Mouse (Mus musculus) limb, embryonic 10.5 days (tissue): ENCODE measurements at regions not wholly inside any gene's neighbourhood (a gene's known extent, or its start where the extent isn't known, plus 50 kb on each side); places are given as distances from the start of the nearest gene placed in this dataset.

ENCODE experiments used
- DNase-seq: peaks from one replicate; pipeline ENCODE4 v3.0.0-alpha.2; 2017; ENCODE audit warnings: low spot score
- H3K27ac ChIP-seq: fragments of 300-500 bp; sonication (generic); 2 replicates; pipeline ENCODE4 v1.5.1; 2016; ENCODE audit warnings: mild to moderate bottlenecking
- H3K27me3 ChIP-seq: fragments of 300-500 bp; sonication (generic); 2 replicates; pipeline ENCODE4 v1.6.1; 2016; ENCODE audit warnings: low read depth, mild to moderate bottlenecking; ENCODE audit not compliant: poor library complexity, severe bottlenecking
- H3K36me3 ChIP-seq: fragments of 300-500 bp; sonication (generic); 2 replicates; pipeline ENCODE4 v1.6.1; 2016; ENCODE audit warnings: mild to moderate bottlenecking, moderate library complexity
- H3K4me1 ChIP-seq: fragments of 300-500 bp; sonication (generic); 2 replicates; pipeline ENCODE4 v1.6.1; 2016
- H3K4me3 ChIP-seq: fragments of 300-500 bp; sonication (generic); 2 replicates; pipeline ENCODE4 v1.5.1; 2016; ENCODE audit warnings: mild to moderate bottlenecking, moderate library complexity
- H3K9me3 ChIP-seq: fragments of 300-500 bp; sonication (generic); replicated peaks from 2 replicates; pipeline ENCODE4 v1.6.1; 2016; ENCODE audit warnings: mild to moderate bottlenecking
- WGBS: fragments of 180-500 bp; shearing (Covaris S2); methylation state at CpG from one replicate; pipeline ENCODE4 v1.1.7; 2016; 5-methylcytosine and 5-hydroxymethylcytosine counted together

- Histone ChIP-seq H3K9me3 (no peaks in the 10 kb centered on the region), H3K36me3 (no peaks in the 10 kb centered on the region), H3K4me3 (no peak overlapping the region), H3K27me3 (peaks cover 16% of the 10 kb centered on the region; the same call in 1 of the 2 replicates), H3K27ac (no peak overlapping the region), H3K4me1 (0 out of 2 replicates have a peak, but pooled peaks cover 4% of the 10 kb centered on the region)
- 80% methylated on average over 1 of the region's 1 CpGs for WGBS
- no peak for DNase-seq
Measured at GRCm38 (mm10) chr5:76052782-76053181, 74.5 kb upstream of the Kdr start.

- Histone ChIP-seq H3K27me3 (peaks cover 16% of the 10 kb centered on the region; the same call in 1 of the 2 replicates), H3K4me3 (no peak overlapping the region), H3K27ac (no peak overlapping the region), H3K4me1 (0 out of 2 replicates have a peak, but pooled peaks cover 4% of the 10 kb centered on the region), H3K36me3 (no peaks in the 10 kb centered on the region), H3K9me3 (no peaks in the 10 kb centered on the region)
- 91% methylated on average over 2 of the region's 2 CpGs for WGBS
- no peak for DNase-seq
Measured at GRCm38 (mm10) chr5:76051658-76052057, 73.4 kb upstream of the Kdr start.

- Histone ChIP-seq H3K27ac (no peak overlapping the region), H3K4me1 (0 out of 2 replicates have a peak, but pooled peaks cover 4% of the 10 kb centered on the region), H3K9me3 (no peaks in the 10 kb centered on the region), H3K4me3 (no peak overlapping the region), H3K27me3 (peaks cover 8% of the 10 kb centered on the region; the same call in 1 of the 2 replicates), H3K36me3 (no peaks in the 10 kb centered on the region)
- no peak for DNase-seq
- 83% methylated on average over 9 of the region's 9 CpGs for WGBS
Measured at GRCm38 (mm10) chr5:76048103-76048874, 70.0 kb upstream of the Kdr start.

- 0 out of 2 replicates have a peak, but pooled peaks cover 4% of the 10 kb centered on the region for H3K4me1 ChIP-seq
- 80% methylated on average over 14 of the region's 14 CpGs for WGBS
Measured at GRCm38 (mm10) chr5:76043521-76044510, 65.6 kb upstream of the Kdr start.

GRCm38 (mm10) chr5:76040454-76041203, 62.4 kb upstream of the Kdr start:
- DNase-seq: no peak
- no peaks in the 10 kb centered on the region for H3K9me3 ChIP-seq
- no peak overlapping the region for H3K27ac ChIP-seq
- H3K4me3 ChIP-seq: no peak overlapping the region
- 71% methylated on average over 10 of the region's 10 CpGs for WGBS
- no peaks in the 10 kb centered on the region for H3K36me3 ChIP-seq
- no peaks in the 10 kb centered on the region for H3K27me3 ChIP-seq
- no peaks in the 10 kb centered on the region for H3K4me1 ChIP-seq

More at GRCm38 (mm10) chr5:76043521-76044510, 65.6 kb upstream of the Kdr start:
- H3K4me3 ChIP-seq: no peak overlapping the region
- no peaks in the 10 kb centered on the region for H3K36me3 ChIP-seq
- no peaks in the 10 kb centered on the region for H3K9me3 ChIP-seq
- H3K27ac ChIP-seq: no peak overlapping the region
- H3K27me3 ChIP-seq: no peaks in the 10 kb centered on the region
- no peak for DNase-seq

GRCm38 (mm10) chr5:76028729-76029128, 50.5 kb upstream of the Kdr start:
- DNase-seq: no peak
- Histone ChIP-seq H3K27me3 (no peaks in the 10 kb centered on the region), H3K9me3 (no peaks in the 10 kb centered on the region), H3K36me3 (no peaks in the 10 kb centered on the region), H3K27ac (no peak overlapping the region), H3K4me3 (no peak overlapping the region), H3K4me1 (peaks cover 8% of the 10 kb centered on the region; the same call in 1 of the 2 replicates)
- 47% methylated on average over 4 of the region's 4 CpGs for WGBS
